Mouse (Mus musculus) heart, postnatal 0 days (tissue): ENCODE results near the gene Kcna1.

Experiments
- CTCF ChIP-seq: IDR thresholded peaks from 2 replicates; pipeline ENCODE4 v1.5.1; 2016; ENCODE audit warnings: antibody characterized with exemption, control low read depth, low read depth
- EP300 ChIP-seq: IDR thresholded peaks from 2 replicates; pipeline ENCODE4 v1.6.1; 2016; ENCODE audit warnings: antibody characterized with exemption, low read depth

DNA sequence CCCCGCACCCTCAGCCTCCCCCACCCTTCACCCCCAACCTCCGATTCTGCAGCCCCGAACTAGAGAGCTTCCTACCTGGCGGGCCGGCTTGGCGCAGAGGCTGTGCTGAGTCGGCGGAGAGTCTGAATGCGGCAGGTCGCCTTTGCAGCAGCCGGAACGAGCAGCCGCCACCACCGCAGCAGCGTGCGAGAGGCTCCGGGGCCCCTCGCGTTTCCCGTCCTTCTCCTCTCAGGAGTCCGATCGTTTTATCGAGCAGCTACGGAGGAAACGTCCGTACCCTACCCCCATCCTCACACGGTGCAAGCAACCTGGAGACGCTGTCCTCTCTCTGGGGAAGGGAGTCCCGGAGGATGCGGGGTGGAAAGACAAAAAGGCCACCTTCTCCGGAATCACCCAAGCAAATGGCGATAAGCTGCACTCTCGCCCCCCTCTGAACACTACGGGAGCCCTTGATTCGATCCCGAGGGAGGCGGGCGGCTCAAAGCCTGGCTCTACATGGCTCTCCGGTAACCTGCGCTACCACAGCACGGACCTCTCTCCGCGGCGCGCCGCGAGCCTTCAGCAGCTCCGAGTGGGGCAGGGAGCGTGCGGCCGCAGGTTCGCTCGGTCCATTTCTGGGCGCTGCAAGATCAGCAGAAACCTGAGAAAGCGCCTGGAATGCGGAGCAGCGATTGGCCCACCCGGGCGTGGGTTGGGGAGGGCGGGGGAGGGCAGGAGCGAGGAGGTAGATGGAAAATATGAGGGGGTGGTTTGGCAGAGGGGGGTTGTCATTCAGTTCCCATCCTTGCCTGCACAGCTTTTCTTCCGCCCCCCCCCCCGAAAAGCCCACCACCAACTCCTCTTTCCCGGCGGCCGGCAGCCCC, 1.8 kb downstream of the Kcna1 start:
- TF ChIP-seq CTCF = no peak
- TF ChIP-seq EP300 = no peak
